Mouse (Mus musculus) retina, adult 2 months (tissue): ENCODE data around the gene Col13a1.

Experiments used
- DNase-seq: peaks from one replicate; pipeline ENCODE4 v3.0.0-alpha.2; 2012; ENCODE audit warnings: low read depth, low spot score

Gene Col13a1

DNA sequence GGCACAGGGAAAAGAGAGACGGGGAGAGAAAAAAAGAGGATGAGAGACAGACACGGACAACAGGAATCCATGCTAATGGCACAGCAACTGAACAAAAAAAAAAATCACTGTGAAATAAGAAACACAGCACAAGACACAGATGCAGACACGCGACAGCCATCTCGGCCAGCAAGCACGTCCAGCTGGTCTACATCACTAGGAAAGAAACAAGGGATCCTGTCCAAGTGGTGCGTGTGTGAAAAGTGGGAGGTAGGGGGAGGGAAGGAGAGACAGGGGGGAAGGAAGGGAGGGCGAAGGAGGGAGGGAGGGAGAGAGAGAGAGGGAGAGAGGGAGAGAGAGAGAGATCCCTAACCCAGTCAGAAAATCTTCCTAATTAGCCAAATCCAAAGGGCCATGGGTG lies 73.6 kb downstream of the Col13a1 start:
- DNase-seq: no peak

DNA sequence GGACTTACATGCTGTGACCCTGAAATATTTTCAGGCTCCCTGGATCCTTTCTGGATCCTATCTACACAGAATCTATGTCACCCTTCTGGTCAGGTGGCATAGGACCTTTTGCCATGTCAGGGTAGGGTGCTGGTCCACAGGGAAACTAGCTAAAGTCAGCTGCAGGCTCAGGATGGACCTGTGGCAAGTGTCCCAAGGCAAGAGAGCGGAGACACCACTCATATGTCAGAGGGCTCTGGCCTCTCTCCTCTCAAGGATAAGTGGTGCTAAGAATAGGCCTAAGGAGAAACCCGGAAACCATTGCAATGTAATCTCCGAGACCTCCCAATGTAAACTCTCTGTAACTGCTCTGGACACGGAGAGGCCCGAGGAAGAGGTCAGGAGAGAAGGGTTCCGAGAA lies 80.8 kb downstream of the Col13a1 start:
- DNase-seq: no peak

DNA sequence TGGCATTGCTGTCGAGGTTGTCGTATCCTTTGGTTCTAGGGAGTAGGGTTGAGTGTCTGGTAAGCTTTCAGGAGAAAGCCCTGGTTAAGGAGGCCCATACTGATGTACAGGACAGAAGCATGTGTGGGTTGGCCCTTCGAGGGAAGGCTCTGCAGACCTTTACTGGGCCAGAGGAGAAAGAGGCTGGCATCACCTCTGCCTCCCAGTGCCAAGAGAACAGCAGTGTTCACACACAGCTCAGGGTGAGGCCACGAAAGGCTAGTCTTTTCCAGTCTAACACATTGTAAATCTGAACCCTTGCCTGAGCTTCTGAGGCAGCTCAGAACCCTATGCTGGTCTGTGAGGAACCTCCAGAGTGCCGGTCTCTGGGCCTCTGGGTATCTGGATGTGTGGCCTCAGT lies 84.3 kb downstream of the Col13a1 start:
- DNase-seq: no peak

DNA sequence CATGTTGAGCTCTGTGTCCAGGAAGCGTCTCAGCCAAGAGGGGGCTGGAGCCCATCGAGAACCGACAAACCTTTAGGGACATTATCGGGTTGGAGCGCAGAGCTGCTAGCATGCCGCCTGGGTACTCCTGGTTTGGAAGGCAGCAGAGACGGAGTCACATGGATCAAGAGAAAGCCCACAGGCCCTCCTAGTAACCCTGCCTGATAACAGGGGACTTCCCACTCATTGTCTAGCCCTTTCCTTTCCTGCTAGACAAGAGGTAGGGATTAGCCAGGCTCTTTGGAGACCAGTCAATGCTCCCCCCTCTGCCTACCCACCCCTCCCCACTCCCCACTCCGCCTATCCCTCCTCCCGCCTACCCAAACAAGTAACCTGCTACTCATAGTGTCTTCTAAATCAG lies 87.8 kb downstream of the Col13a1 start:
- DNase-seq: no peak

DNA sequence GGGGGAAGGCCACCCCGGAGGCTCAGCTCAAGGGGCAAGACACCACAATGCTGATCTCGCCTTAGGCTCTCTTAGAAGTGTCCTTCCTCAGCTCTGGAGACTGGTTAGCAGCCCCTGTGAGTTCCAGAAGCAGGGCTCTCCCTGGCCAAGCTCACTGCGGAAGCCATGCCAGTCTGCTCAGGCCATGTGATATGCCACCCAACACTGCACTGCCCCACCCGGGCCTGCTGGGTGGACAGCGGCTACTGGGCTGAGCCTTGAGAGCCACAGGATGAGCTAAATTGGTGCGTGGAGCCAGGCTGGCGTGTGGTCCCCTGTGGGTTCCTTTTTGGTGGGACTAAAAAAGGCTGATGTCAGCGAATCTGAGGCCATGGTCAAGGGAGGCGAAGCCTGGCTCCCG lies 88.6 kb downstream of the Col13a1 start:
- no peak for DNase-seq

DNA sequence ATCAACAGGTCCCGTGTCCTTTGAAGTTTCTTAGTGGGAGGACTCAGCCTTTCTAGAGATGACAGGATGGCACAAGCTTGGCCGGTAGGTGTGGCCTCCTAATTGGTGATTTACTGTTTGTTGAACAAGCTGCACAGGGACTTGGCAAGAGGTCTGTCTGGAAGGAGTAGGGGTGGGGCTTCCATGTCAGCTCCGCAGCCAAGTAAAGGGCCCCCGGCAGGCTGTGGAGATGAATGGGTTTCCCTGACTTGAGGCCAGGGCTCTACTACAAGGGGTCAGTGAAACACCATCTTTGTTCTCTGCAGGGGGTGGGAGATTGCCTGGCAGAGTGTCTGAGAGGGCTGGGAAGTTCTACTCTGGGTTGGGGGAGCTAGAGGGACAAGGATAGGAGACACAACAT lies 99.5 kb downstream of the Col13a1 start:
- DNase-seq: no peak

DNA sequence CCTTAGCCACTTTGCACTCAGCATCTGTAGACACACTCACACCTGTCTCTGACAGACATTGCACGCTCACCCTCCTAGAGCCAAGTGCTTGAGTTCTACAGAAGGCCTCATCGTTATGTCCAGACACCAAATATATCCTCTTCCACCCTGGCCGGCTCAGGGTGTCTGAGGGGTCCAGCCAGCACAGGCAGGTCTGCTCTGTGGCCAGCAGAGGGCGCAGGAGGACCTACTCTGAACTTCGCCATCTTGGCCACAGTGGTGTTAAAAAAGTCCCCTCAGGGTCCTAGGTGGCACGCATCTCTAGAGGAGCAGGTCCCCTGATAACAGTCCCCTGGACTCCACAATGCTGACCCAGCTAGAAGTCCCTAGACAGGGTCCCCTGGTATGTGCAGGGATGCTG lies 101.1 kb downstream of the Col13a1 start:
- peak; percentile 30 for DNase-seq

DNA sequence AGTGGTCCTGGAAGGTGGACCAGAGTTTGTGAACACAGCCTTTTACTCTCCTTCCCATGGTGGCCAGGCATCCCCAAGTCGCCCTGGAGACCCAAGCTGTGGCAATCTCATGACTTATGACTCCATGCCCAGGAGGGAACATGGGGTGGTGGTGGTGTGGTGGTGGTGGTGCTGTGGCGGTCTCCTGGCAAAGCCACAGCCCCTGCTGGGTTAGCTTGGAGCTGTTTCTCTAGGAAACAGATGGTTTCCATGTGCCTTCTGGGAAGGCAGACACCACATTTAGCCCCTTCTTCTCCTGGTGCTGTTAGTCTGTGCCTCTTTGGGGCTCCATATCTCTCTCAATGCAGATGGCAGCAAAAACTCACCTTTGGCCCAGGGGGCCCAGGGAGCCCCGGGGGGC lies 109.1 kb downstream of the Col13a1 start:
- no peak for DNase-seq

DNA sequence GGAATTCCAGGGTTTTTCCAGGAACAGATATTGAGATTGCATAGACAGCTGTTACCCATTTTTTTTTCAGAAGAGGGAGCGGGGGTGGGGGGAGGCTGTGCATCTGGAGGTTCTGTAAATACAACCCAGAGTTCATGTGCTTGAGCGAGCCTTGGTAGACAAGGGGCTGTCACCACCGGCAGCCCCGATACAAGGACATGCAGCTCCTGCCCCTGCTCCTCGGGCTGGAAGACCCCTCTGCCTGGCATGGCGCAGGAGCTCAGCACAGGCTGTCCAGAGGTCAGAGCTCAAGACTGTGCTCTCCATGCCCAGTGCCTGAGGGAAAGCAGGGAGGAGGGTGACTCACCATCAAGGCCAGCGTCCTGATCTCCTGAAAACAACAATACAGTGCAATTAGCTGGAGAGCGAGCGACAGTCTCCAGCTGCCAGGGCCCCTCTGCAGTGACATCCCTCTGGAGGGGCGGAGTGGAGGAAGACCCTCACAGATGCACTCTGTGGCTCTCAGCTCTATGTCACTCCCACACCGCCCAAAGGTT lies 112.8 kb downstream of the Col13a1 start:
- DNase-seq: no peak

DNA sequence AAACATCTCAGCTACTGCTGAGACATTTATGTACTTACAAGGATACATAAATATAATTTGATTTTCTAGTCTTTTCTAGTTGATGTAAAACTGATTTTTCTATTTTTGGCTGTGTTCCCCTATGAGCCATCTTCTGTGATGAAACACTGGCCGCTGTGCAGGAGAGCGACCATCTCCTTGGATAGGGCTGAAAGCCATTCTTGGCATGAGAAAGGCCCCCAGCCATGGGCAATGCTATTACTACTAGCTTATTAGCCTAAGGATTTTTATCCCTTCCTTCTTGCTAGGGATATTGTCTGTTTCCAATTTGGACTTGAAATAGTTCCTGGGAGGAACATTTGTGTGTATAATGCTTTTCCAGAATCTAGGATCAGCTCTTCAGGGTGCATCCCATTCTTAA lies 119.5 kb downstream of the Col13a1 start:
- DNase-seq: no peak

DNA sequence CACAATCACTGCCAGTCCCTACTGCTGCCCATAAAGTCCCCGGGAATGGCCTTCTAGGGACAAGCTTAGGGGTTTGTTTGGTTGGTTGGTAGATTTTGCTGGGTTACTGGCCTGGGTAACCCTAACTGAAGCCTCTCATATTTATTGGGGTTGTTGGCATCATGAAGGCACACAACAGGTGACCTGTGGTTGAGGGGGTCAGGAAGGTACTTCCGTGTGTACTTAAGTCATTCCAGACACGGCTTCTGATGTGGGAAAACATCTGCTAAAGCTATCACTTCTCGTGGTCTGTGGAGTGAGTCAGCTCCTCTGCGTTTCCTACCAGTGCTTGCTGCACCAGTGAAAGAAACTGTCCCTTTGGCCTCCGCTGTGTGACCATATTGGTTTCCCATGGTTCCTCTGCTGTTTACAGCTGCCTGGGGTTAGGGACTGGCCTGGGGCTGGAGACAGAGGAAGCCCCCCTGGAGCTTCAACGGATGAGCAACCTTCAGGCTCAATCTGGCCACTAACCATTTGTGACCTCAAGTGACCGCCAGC lies 123.7 kb downstream of the Col13a1 start:
- DNase-seq: no peak

DNA sequence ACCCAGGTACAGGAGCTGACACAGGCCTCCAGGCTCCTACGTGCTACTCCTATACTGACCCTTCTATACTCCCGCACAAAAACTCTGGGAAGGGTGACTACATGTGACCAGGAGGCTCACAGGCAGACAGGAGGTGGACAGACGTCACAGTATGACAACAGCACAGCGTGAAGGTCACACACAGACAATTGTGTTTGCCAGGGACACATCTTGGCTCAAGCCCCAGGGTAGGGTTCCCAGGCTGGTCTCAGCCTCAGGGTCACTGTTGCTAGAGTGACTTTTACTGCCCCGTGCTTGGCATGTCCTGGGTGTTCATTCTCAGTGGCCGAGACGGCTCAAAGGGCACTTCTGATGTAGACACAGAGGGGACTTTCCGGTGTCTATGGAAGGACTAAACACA lies 126.1 kb downstream of the Col13a1 start:
- no peak for DNase-seq

DNA sequence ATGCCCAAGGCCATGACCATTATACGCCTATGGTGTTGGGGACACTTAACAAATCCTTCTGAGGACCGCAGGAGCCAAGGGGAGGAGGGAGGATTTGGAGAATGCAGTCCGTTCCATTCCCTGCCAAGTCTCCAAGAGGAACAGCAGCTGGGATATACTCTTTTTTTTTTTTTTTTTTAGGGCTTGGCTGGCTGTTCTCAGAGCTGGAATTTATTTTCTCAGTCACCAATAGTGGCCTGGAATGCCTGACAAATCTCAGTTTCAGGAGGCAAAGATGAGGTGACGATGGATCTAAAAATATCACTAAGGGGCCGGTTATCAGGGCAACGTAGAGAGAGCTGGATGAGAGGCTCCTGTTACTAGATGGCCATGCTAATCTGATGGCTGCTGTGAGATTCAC lies 130.4 kb downstream of the Col13a1 start:
- DNase-seq: no peak

DNA sequence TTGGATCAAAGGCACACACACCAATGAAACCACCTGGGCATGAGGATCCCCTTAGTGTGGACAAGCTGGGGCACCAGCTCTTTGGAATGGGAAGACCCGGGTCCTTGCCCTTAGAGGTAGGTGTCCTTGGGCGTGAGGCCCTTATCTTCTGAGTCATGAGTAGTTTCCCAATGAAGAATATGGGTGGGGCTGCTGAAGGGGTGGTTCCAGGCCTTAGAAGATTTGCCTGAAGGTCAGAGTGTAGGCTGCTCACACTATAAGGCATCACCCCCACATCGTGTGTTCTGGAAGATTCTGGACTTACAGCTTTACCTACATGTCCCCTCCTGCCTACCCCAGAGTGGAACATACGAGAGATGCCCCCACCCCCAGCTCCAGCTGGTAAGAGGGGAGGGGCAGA lies 133.4 kb downstream of the Col13a1 start:
- DNase-seq: no peak

DNA sequence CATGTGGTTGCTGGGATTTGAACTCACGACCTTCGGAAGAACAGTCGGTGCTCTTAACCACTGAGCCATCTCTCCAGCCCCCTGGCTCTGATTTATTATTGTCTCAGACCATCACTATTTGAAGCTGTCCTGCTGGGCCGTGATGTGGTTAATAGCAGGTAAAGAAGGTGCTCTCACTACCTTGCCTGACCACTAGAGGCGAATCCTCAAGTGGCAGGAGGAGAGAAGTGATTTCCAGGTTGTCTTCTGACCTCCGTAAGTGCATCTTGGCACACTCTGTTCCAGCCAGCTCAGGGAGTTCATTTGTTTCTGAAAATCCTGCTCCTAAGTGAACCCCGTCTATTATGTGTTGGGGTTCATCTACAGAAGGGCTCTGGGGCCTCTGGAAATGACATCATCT lies 134.4 kb downstream of the Col13a1 start:
- DNase-seq: no peak

DNA sequence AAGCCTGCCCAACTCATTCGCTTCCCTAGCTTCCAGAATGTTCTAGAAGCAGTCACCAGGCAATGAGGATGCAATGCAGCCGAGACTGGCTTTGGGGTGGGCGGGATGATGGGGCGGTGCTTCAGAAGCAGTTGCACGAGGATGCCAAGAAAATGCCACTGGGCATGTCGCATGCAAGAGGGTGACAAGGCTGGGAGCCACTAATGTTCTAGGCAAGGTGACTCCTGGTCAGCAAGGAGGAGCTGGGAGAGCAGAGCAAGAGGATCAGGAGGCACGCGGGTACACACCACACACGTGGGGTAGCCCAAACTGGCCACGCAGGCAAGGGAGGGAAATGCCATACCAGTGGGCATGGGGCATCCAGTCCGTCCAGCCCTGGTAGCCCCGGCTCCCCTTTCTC lies 136.6 kb downstream of the Col13a1 start:
- DNase-seq: no peak

DNA sequence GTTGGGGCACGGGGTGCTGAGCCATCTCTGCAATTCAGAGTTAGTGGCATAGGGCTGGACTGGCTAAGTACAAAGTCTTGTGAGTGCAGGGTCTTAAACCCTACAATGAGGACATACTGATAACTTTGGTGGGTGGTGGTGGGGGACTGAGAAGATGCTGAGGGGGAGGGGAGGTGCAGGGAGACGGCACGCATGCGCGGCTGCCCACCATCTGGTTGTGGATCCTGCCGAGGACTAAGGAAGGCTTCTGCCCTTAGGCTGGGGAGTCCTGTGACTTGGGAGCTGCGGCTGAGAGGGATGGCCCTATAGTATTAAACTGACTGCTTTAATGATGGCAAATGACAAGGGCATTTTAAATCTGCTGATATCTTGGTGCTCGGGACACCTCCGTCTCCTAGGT lies 139.6 kb downstream of the Col13a1 start:
- DNase-seq: no peak

DNA sequence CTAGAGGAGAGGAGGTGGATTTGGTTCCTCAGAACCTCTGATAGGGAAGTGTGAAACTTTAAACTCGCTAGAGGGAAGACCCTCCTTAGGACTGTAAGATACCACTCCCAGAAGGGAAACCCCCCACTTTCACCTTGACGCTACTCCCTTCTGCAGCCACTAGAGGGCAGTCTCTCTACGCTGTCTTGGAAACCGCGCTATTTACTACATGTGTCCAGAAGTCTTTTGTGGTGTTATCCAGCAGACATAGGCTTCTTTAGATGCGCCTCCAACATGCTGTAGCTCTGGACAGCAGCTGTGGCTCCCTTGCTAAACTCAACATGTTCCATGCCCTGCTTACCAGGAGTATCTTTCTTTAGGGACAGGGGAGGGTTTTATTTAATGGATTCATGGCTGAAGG lies 140.1 kb downstream of the Col13a1 start:
- peak; percentile 28 for DNase-seq

DNA sequence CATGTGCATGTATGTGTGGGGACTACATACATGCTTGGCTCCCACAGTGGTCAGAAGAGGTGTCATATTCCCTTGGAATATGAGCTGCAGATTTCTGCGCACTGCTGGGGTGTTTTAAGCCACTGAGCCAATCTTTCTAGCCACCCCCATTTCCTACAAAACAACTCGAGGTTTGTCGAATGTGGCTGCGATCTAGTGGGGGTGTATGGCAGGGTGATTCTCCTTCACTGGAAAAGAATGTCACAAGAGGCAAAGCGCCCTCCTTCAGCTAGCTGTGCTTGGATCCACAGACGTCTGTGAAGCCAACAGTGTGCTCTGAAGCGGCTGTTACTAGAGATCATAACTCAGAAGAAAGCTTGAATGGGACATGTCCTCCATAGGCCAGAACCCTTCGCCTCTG lies 141.6 kb downstream of the Col13a1 start:
- DNase-seq: no peak

DNA sequence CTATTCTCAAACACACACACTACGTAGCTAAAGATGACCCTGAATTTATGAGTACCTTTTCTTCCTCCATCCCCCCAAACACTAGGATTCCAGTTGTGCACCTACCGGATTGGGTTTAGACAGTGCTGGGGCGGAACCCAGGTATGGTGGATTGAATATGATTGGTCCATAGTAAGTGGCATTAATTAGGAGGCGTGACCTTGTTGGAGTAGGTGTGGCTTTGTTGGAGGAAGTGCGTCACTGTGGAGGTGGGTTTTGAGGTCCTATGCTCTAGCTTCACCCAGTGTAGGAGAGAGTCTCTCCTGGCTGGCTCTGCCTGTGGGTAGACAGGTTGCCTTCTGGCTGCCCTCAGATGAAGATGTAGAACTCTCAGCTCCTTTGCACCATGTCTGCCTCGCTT lies 144.6 kb downstream of the Col13a1 start:
- DNase-seq: no peak

DNA sequence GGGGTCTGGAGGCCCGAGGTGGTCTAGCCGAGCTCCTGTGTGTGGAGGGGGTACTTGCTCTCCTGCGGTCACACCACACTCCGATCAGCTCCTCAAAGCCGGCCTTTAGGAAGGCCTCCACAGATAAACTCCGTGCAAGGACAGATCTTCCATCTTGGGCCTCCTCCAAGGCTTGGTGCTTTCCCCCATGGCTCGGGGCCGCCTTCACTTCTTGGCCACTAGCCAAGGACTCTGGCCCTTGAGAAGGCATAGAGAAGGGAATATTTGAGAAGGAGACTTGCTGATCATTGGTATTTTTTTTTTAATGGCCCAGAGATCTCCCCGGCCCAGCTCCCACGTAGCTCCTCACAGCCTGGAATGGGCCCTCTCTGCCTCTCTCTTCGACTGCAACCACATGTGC lies 146.2 kb downstream of the Col13a1 start:
- no peak for DNase-seq

DNA sequence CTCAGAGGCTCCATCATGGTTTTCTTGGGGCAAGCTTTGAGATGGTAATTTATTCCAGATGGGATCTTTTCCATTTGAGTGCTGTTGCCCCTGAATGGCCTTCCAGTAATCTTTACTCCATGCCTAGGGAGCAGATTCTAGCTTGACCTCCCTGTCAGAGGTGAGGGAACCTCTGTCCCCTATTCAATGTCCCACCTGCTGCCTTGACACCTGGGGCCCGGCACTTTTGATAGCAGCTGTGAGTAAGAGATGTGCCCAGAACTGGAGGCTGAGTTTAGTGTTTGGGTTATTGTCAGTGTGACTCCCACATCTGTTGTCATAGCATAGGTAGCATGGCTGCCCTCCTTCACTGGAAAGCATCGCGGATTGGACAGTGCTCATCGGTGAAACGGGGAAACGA lies 147.2 kb downstream of the Col13a1 start:
- no peak for DNase-seq

DNA sequence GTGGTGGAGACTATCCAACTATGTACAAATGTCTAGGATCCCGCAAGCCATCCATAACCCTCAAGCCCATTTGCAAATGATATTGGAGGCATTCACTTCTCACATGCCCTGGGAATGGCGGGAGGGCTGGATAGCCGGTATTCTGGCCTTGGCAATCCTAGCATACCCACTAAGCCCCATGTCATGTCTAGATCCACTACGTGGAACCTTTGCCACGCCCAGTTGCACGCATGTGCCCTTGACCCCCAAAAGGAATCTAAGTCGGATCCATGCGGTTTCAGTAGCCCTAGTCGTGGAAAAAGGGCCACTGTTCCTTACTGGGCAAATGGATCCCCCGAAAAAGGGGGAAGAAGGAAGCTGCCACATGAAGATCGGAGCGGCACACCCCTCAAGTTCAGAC lies 147.7 kb downstream of the Col13a1 start:
- no peak for DNase-seq

DNA sequence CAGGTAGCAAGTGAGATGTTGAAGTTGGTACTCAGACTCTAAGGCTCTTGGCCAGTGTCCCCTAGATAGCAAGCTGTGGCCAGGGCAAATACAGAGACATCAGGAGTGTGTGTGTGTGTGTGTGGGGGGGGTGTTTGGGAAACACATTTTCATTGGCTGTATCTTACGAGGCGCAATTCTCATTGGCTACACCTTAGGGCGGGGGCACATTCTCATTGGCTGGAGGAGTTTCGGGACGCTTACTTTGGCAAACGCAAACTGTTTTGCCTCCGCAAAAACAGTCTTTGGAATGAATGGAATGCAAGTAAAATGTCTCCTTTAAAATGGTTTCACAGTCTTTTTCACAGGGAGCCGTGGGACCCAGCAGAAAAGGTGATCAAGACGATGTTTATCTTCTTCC lies 148.1 kb downstream of the Col13a1 start:
- no peak for DNase-seq
